Mouse (Mus musculus) right cerebral cortex, postnatal 36 days (tissue): ENCODE results near the gene Fam216a.

Experiments used
- DNase-seq, 2 experiments: peaks; one replicate each; pipeline ENCODE4 v3.0.0; 2022; ENCODE audit warnings: low spot score in 2 of 2, mixed read lengths in 1 of 2

Gene Fam216a

DNA sequence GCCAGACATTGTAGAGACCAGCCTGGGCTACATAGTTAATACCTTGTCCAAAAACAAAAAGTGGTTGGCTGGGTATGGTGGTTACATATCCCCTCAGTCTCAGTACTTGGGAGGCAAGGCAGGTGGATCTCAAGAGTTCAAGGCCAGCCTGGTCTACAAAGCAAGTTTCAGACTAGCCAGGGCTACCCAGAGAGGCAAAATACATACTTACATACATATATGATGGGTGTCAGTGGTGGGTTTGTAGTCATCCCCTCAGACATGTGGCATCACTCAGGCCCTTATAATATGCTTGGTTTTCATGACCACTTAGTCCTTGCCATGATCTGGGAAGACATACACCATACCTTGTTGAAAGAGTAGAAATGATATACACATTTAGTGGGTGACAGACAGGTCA is 18.5 kb upstream of the Fam216a start:
- DNase-seq, result no peak

DNA sequence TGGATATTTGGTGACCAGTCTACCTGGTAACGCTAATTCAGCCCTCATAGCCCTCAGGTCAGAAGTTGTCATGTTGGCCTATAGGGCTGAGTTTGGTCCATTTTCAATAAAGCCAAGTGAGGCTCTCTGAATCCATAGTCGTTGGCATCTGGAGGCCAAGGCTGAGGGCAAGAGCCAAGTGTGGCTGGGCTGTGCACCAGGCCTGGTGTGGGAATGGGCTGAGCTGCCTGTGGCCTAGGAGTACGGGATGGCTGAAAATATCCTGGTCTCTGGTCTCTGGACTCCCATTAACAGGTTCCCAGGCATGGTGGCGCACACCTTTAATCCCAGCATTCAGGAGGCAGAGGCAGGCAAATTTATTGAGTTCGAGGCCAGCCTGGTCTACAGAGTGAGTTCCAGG is 17.8 kb upstream of the Fam216a start:
- no peak for DNase-seq

DNA sequence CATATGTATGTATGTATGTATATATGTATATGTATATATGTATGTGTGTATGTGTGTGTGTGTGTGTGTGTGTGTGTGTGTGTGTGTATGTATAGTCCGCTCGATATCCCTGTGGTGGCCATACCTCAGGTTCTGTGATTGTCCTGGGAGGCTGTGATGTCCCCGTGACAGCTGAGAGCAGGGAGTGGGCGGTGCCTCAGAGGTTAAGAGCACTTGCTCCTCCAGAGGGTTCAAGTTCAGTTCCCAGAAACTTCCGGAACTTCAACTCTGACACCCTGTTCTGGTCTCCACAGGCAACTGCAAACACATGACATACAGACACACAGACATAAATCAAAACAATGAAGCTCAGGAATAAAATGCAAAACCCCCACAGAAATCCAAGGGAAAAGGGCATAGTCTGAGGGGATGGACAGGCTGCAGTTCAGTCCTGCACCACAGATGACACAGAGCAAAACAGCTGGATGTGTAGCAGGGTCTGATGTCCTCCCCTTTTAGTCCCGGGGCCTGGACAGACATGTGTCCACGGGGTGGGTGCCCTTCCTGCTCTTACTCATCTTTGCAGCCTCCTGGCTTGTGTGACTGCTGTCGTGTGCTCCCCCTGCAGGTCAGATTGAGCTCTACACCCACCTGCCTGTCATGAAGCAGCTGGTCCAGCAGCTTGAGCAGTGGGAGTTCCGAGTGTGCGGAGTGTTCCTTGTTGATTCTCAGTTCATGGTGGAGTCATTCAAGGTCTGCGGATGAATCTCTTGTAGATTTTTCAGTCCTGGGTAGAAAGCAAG is 7.4 kb upstream of the Fam216a start:
- peak; percentile 77 to 78 for DNase-seq

DNA sequence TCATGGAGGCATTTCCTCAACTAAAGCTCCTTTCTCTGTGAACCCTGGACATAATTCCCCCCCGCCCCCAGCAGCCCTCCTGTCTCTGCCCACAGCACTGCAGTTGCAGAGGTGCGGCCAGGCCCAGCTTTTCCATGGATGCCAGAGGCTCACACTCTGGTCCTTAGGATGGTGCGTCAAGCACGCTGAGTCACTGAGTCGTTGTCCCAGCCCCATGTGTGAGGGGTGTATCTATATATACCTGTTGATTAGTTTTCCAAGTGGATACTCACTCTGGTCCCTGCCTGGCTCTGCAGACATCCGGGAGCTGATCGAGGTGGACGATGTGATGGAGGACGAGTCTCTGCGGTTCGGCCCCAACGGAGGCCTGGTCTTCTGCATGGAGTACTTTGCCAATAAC is 6.0 kb upstream of the Fam216a start:
- no peak for DNase-seq

DNA sequence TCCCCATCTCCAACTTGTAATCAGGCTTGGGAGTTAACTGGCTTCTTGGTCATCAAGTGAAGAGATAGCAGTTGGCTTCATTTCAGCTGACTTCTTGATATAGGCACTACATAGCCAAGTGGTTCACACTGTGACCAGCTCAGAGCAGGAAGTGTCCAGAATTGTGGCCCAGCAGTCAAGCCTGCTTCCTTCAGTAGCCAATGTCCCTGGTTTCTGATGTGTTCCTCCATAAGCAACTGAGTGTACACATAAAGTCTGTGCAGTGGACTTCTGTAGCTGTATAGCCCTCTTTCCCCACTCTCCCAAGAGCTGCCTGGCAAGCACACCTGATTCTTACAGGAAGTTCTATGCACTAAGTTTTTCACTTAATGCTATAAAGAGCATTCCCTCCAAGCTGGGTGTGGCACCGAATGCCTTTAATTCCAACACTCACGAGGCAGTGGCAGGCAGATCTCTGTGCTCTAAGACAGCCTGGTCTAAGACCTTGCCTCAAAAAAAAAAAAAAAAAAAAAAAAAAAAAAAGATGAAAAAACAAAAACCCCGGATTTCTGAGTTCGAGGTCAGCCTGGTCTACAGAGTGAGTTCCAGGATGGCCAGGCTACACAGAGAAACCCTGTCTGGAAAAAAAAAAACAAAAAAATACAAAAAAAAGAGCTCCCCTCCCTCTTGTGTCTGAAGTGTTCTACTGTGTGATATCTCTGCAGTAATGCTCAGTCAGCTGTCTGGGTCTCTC is 5.1 kb upstream of the Fam216a start:
- no peak for DNase-seq

DNA sequence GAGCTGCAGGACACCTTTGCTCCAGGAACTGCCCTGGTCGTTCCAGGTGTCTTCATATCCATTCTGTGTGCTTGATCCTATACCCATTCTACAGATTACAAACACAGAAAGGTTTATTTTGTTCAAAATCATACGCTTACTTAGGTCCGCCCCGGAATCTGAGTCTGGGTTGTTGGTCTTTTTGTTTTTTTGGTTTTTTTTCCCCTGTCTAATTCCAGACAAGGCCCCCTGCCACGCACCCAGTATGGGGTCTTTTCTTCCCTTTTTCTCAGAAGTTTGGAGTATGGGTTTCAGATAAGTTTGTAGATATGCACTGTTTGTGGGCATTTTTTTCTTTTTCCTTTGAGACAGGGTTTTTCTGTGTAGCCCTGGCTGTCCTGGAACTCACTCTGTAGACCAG is 714 bp upstream of the Fam216a start:
- no peak for DNase-seq

DNA sequence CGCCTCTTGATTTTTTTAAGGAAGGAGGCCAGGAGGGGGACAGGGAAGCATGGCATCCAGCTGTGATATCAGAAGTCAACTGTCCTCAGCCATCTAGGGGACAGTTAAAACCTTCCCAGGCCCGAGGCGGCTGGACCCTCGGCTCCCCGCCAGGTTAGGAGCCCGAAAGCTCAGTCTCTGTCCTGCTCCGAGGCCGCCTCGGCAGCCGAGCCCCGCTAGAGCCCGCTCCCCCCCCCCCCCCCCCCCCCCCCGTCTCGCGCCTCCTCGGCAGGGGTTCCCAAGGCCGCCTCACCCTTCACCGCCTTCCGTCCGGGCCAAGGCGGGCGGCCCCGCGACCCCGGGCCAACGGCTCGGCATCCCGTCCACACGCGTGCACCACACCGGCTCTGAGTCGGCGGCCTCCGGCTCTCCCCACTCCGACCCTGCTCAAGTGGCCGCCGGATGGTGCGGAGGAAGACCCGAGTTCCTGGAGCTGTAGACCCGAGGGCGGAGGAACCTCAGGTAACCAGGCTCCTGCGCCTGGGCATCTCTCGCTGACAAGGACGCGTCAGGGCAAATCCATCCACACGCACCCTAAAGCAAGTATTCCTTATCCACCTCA is 473 bp downstream of the Fam216a start, which contains the start of gene Gpn3:
Gene Gpn3 (plus strand): TSS at position 286 of the 601 bp plus-strand sequence.
- no peak for DNase-seq

DNA sequence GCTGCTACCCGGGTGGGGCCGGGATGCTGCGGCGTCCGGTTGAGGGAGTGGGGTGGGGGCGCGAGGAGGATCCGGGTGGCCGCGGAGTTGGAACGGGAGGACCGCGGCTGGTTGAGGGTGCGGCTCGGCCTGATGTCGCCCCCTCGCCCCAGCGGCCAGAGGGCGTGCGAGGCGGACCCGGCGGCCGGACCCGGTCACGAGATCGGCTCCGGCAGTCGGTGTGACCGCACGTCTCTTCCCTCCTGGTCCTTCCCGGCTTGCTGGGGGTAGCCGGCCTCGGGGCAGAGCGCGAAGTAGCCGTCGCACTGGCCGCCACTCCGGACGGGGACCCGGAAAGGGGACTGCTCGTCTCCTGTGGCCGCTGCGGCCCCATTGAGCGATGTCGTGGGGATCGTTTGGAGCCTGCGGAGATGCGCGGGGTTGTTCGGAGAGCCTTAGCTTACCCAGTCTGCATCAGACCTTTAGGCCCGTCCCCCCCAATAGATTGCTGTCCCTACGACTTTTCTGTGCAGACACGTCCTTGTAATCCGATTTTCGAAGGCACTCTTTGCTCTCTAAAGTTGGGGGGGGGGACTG is 17.6 kb downstream of the Fam216a start:
- no peak for DNase-seq

DNA sequence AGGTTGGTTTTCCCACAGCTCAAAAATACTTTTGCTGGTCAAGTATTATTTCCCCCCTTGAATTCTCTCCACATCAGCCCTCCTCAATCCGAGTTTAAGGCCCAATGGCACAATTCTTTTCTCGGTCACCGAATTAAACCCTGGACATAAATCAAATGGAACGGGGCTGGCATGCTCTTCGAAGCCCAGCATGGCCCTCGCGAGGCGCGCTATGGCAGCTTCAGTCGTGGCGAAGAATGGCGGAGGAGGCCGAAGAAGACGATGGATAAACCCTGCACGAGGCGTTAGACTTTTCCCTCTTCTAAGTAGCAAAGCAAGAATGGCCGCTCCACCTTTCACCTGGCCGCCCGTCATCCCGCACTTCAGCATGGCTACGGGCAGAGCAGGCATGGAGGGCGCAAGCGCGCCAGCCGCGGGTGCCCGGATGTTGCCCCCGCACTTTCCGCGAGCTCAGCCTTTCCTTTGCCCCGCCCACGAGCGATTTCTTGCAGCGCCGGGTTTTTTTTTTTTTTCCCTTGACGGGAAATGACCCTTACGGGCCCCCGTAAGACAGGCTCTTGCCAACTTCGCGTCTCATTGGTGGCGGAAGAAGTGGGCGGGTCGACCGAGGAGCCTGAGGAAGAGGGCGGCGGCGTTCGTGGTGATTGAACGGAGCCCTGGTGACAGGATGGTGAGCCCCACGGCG is 18.2 kb downstream of the Fam216a start, which contains the start of the genes Rad9b and Vps29:
Gene Rad9b (minus strand): TSS at position 427 of the 685 bp plus-strand sequence.
Gene Vps29 (plus strand): TSS at position 563 of the 685 bp plus-strand sequence.
- peak; percentile 94 for DNase-seq

DNA sequence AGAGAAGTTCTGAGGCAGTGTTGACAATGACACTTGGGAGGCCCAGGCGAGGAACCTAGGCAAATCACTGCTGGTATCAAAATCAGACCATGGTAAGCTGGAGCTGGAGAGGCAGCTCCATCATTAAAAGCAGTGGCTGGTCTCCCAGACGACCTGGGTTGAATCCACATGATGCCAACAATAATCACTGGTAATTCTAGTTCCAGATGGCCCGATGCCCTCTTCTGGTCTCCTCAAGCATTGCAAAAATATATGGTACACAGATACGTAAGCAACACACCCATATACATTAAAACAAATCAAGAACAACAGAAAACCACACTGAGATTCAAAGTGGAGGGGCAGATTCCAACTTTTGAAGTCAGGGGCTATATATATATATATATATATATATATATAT is 26.4 kb downstream of the Fam216a start:
- no peak for DNase-seq

DNA sequence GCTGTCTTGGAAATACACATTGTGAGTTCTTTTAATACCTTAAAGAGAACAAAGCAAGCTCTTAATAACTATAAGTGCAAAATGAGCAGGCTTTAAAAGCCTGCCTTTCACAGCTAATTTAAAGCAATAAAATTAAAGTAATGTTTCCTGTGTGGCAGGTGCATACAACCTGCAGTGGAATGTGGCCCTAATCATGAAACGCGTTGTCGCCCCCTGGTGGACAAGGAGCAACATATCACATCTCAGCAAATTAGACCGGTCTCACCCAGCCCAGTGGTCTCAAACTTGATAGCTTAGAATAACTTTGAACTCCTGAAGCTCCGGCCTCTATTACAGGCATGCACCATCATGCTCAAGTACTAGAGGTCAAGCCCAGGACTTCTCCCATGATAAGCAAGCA is 27.9 kb downstream of the Fam216a start:
- peak; percentile 28 to 34 for DNase-seq

DNA sequence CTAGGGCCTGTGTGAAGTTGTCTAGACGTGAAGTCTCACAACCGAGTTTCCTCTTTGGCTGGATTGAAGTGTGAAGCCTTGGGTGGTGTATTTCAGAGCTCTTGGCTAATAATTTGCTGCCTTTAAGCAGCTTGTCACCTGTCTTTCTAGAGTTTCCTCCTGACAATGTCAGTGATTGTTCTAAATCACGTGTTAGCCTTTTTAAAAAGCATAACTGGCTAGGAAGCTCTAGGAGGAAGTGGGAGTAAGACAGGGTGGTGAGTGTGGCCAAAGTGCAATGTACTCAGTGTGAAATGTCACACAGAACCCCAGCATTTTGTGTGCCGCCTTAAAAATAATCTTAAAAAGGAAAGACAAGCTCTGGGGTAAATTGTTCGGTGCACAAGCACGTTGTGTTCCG is 28.4 kb downstream of the Fam216a start:
- DNase-seq, result no peak

DNA sequence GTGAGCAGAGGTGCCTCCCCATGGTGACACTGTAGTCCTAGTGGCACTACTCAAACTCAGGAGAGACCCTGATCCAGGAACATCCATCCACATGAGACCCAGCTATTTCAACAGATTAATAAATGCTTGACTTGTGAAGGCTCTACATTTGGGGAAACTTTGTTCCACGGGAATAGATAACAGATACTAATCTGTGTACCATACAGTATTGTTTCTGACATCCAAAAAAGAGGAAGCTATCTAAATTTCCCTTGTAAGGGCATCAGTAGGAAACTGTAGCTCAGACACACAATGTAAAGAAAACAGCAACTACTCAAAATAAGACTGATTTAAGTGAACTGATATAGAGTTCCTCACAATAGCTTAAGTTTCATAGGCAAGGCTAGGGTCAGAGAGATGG is 29.3 kb downstream of the Fam216a start:
- no peak for DNase-seq

DNA sequence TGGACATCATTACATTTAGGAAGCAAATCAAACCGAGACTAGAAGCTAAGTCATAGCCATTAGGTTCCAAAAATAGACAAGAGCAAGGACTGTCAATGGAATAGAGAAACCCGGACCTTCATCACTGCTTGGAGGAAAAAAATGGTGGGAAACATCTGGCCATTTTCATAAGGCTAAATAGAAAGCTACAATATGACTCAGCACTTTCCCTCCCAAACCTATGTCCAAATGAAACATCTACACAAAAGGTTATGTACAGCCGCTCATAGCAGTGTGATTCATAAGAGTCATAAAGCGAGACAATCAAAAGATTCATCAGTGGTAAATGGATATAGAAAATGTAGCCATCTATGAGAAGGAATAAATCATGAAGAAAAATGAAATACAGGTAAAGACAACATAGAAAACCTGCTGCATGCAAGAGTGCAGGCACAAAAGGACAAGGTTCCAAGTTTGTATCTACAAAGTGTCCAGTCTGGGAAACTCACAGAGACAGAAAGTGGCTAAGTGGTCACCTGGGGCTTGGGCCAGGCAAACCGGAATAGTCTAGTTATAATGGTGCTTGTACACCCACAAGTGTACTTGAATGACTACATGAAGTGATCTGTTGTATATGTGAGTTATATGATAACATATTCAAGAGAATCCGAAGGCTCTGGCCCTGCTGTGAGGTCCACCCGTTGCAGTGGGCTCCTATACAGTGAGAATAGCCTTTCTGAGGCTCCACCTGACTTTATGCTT is 35.4 kb downstream of the Fam216a start:
- no peak for DNase-seq

DNA sequence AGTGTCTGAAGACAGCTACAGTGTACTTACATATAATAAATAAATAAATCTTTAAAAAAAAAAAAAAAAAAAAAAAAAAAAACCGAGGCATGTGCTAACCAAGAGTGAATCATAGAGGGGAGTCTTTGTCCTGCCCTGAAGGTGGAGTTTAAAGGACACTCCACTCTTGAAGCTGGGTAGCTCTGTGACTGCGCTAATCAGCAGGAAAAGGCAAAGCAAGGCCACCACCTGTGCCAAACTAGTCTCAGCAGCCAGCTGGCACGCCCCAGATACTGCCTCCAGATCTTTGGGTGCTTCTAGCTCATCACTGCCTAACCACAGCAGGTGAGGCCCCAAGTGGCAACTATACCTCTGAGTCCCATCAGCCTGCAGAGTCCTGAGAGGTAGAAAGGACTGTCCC is 37.5 kb downstream of the Fam216a start:
- DNase-seq, result no peak

DNA sequence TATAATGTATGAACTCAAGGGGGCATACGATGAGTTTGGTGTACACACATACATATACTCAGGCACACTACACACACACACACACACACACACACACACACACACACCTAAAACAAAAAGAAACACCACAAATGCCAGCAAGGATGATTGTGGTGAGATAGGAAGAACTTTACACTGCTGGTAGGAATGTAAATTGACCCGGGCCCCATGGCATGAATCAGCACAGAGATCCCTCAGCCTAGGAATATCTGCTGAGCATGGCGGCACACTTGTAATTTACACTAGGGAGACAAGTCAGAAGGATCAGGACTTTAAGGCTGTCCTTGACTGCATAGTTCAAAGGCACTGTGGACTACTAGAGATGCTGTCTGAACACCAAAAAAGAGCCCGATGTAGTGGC is 41.9 kb downstream of the Fam216a start:
- no peak for DNase-seq

DNA sequence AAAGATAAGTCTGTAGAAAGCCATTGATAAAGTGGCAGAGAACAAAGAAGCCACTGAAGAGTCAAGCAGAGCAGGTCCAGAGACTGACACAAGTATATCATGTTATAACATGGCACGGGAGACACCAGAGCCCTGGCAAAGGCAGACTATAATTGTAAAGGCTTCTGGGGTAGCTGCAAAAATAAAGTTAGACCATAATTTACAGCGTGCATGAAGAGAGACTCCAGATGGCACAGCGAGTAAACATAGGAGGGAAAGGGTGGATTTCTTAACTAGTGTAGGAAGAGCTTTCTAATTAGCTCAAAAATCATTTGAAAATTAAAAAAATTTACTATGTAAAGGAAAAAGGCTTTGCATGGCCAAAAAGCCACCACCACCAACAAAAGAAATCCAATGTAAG is 44.9 kb downstream of the Fam216a start:
- DNase-seq, result no peak

DNA sequence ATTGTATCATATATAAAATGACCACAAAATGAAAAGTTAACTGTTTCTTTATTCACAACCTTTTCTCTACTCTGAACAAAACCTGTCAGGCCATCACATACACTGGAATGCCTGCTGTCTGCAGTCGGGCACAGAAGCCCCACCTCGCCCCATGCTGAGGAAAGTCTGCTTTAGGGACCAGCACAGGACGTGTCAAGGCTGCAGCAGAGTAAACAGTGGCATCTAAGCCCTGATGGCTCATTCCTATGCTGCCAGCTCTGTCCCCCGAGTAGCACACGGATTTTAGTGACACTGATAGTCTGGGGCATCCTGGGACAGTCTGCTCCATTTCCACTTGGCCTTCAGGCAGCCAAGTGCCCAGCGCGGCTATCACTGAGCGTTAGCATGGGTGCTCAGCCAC is 46.7 kb downstream of the Fam216a start:
- DNase-seq, result no peak

DNA sequence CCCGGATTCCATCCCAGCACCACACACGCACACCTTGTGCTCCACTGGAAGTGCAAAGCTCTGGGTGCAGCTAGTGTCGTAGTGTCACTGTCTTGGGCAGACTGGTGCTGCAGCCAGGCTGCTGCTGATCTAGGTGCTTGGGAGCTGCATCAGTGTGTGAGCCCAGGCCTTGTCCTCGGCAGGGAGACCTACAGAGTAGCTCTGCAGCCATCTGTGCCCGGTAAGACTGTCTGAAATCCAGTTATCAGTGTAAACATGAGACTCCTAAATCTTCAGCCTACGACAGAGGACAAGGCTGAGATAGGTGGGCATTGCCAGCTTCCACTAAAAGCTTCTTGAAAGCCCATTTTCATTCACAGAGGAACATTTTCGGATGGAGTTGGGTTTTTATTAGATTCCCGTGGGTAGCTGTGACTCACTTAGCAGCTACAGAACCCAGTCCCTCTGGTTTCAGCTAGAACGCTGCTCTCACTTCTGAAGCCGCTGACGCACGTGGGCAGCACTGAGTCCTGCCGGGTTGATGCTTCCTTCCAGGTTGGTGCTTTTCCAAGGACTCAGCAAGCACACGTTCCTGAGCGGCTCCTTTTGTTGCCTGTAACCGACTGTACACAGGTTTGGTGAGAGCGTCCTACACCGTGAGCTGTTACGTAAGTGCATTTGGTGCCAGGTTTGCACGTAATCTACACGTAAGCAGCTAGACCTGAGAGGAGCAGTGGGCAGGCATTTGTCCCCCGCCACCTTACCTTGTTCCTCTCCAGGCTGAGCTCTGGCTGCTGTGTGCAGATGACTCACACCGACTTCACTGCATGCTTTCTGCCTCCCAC is 47.3 kb downstream of the Fam216a start:
- DNase-seq, result peak; percentile 88 to 94

DNA sequence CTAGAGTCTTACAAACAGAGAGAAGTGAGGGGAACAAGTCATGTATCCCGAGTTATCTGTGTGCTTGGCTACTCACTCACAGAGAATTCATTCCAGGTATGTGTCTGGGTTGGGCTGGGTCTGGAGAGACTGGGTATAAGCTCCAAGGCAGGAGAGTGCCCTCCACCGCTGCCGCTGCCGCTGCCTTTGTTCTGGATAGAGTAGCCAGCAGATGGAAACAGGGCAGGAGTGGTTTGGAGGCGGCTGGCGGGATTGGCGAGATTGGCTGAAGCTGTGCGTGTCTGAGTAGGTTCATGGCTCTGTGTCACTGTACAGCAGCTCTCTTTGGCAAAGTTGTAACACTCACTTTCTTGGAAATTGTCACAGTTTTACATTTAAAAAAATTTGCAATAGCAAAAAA is 48.6 kb downstream of the Fam216a start:
- no peak for DNase-seq
